Mouse (Mus musculus) stomach, embryonic 14.5 days (tissue): ENCODE measurements around the gene Gnat1. TPM values are rescaled to one million over a fixed set of nuclear protein-coding genes. Genes with fewer than 3 reads are reported as not detected.
A peak's percentile ranks its signal among the peaks of the same experiment; 100 is the strongest.

Source experiments
- ATAC-seq: fragments of 200-750 bp; cut with Nextera tagmentation; 2 replicates; pipeline ENCODE4 v1.8.0; 2017; ENCODE audit warnings: low read depth, moderate TSS enrichment; ENCODE audit not compliant: insufficient number of reproducible peaks, insufficient read depth, low FRiP score
- H3K27ac ChIP-seq: fragments of 300-500 bp; sonication (generic); 2 replicates; pipeline ENCODE4 v1.5.1; 2014; ENCODE audit warnings: mild to moderate bottlenecking, low read length, moderate library complexity, mixed read lengths
- H3K27me3 ChIP-seq: fragments of 300-500 bp; sonication (generic); 2 replicates; pipeline ENCODE4 v1.6.1; 2014; ENCODE audit warnings: low read length, control low read depth, mixed read lengths; ENCODE audit not compliant: control insufficient read depth, insufficient read depth
- H3K36me3 ChIP-seq: fragments of 300-500 bp; sonication (generic); 2 replicates; pipeline ENCODE4 v1.6.1; 2014; ENCODE audit warnings: mild to moderate bottlenecking, control low read depth, low read length, moderate library complexity, mixed read lengths; ENCODE audit not compliant: control insufficient read depth, insufficient read depth
- H3K4me1 ChIP-seq: fragments of 300-500 bp; sonication (generic); 2 replicates; pipeline ENCODE4 v1.6.1; 2014; ENCODE audit warnings: low read length, control low read depth, mixed read lengths; ENCODE audit not compliant: control insufficient read depth, insufficient read depth
- H3K4me2 ChIP-seq: fragments of 300-500 bp; sonication (generic); replicated peaks from 2 replicates; pipeline ENCODE4 v1.6.1; 2014; ENCODE audit warnings: low read depth, low read length, control low read depth
- H3K4me3 ChIP-seq: fragments of 300-500 bp; sonication (generic); 2 replicates; pipeline ENCODE4 v1.5.1; 2014; ENCODE audit warnings: low read depth, low read length, control low read depth
- H3K9ac ChIP-seq: fragments of 300-500 bp; sonication (generic); replicated peaks from 2 replicates; pipeline ENCODE4 v1.6.1; 2014; ENCODE audit warnings: low read depth, mild to moderate bottlenecking, control low read depth, low read length, moderate library complexity, mixed read lengths
- H3K9me3 ChIP-seq: fragments of 300-500 bp; sonication (generic); 2 replicates; pipeline ENCODE4 v1.6.1; 2016; ENCODE audit warnings: low read depth, low read length, control low read depth; ENCODE audit not compliant: control insufficient read depth
- WGBS: fragments of 180-500 bp; shearing (Covaris S2); extraction: QIAGEN DNeasy Blood & Tissue Kit; methylation state at CpG from one replicate; pipeline ENCODE4 v1.1.7; 2014; 5-methylcytosine and 5-hydroxymethylcytosine counted together
- polyA plus RNA-seq: library from polyadenylated mRNA; unstranded; fragments of >200 nt; fragmentation: Nextera tagmentation; extraction: Ambion mirVana; gene quantifications from 2 replicates; pipeline ENCODE4 v1.2.1, GENCODE M21; 2014

The Gnat1 gene
- polyA plus RNA-seq, 1 experiment from 2014 or later = 2.4 TPM

DNA sequence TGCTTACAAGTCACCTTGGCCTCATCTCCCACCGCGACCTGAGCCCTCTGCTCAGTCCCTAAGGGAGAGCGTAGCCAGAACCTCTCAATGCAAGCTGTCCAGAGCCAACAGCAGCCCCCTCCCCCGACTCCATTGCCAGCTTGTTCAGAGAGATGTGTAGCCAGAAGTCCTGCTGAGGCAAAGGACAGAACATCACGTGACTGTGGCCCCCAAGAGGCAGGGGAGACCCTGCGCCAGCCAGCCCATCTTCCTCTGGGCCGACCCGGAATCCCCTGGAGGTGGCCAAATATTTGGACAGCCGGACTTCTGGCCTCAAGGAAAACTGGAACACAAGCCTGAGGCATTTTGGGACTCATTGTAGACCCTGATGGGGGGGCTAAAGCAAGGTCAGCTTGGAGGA, 16.0 kb downstream of the Gnat1 start:
- no peak for ATAC-seq
- H3K4me3 ChIP-seq = no peak overlapping the region
- 66% methylated on average over 9 of the region's 9 CpGs for WGBS

GRCm38 (mm10) chr9:107662342-107662741, 17.2 kb downstream of the Gnat1 start:
- Histone ChIP-seq H3K27me3 (no peaks in the 10 kb centered on the region), H3K4me3 (no peak overlapping the region), H3K9ac (no peak overlapping the region), H3K4me1 (peaks cover 8% of the 10 kb centered on the region), H3K36me3 (no peaks in the 10 kb centered on the region), H3K9me3 (no peaks in the 10 kb centered on the region), H3K4me2 (no peak overlapping the region), H3K27ac (no peak overlapping the region)
- no peak for ATAC-seq
- WGBS = 69% methylated on average over 8 of the region's 8 CpGs

More for the DNA sequence above, 16.0 kb downstream of the Gnat1 start:
- Histone ChIP-seq H3K27me3 (no peaks in the 10 kb centered on the region), H3K36me3 (no peaks in the 10 kb centered on the region), H3K4me1 (peaks cover 17% of the 10 kb centered on the region), H3K27ac (no peak overlapping the region), H3K9ac (no peak overlapping the region), H3K9me3 (no peaks in the 10 kb centered on the region), H3K4me2 (no peak overlapping the region)

DNA sequence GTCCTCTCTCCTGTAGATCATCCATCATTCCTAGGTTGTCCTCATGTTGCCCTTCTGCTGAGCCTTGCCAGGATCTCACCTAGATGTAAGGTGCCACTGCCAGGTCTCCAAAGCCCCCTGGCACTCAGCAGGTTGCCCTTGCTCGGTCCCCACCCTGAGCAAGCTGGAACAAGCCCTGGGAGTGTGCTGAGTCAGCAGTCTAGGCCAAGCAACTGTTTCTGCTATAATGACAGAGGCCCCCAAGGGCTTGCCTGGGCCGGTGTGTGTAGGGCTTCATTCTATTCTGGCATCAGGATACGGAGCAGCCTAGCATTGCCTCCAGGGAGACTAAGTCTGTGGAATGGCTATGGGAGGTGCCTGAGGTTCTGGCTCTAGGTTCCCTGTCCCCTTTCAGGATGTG, 18.7 kb downstream of the Gnat1 start:
- ATAC-seq = no peak
- H3K27me3 ChIP-seq = no peaks in the 10 kb centered on the region
- H3K4me1 ChIP-seq = no peaks in the 10 kb centered on the region
- no peaks in the 10 kb centered on the region for H3K36me3 ChIP-seq
- H3K4me2 ChIP-seq = no peak overlapping the region
- no peaks in the 10 kb centered on the region for H3K9me3 ChIP-seq
- no peak overlapping the region for H3K9ac ChIP-seq
- no peak overlapping the region for H3K27ac ChIP-seq
- H3K4me3 ChIP-seq = no peak overlapping the region
- WGBS = 49% methylated on average over 3 of the region's 3 CpGs

DNA sequence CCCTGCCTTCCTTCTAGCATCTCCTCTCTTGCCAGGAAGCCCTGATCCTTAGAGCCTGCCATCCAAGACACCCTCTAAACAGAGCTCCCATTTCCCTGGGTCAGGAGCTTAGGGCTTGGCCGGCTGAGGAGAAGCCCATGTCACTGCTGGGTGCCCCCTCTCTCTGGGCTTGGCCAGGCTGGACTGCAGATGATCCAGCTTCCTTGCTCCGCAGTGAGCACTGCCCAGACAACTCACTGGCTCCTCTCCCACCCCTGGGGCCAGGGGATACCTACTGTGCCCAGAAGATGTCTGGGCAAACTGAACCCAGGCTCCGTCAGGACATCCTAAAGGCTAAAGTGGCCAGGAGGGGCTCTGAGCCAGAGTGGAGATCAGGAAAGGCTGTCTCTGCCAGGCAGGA, 19.6 kb downstream of the Gnat1 start:
- H3K36me3 ChIP-seq = no peaks in the 10 kb centered on the region
- H3K9me3 ChIP-seq = no peaks in the 10 kb centered on the region
- no peak overlapping the region for H3K9ac ChIP-seq
- H3K4me1 ChIP-seq = no peaks in the 10 kb centered on the region
- no peak for ATAC-seq
- H3K27ac ChIP-seq = peak overlapping the region; percentile 21; the same call in 1 of the 2 replicates
- H3K27me3 ChIP-seq = no peaks in the 10 kb centered on the region
- no peak overlapping the region for H3K4me3 ChIP-seq
- WGBS = 87% methylated on average over 3 of the region's 3 CpGs
- no peak overlapping the region for H3K4me2 ChIP-seq

DNA sequence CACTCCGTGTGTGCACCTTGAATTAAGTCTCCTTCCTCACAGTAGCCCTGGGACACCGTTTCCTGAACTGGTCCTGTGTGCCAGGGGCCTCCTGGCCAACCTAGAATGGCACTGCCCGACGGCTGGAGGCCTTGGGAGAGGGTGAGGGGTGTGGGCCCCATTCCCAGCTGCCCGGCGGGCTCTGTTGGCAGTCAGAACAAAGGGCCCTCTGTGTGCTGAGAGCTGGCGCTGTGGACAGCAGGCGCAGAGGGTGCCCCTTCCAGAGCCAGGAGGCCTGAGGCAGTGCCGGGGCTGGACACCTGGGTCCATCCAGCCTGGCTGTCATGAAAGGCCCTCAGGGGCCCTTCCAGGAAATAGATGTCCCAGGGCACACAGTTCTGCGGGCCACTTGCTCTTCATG, 20.0 kb downstream of the Gnat1 start:
- H3K27ac ChIP-seq = no peak overlapping the region
- no peak overlapping the region for H3K4me3 ChIP-seq
- no peak; the same call in 1 of the 2 replicates for ATAC-seq
- H3K27me3 ChIP-seq = no peaks in the 10 kb centered on the region
- no peaks in the 10 kb centered on the region for H3K36me3 ChIP-seq
- H3K4me1 ChIP-seq = no peaks in the 10 kb centered on the region
- 83% methylated on average over 10 of the region's 10 CpGs for WGBS
- H3K9me3 ChIP-seq = no peaks in the 10 kb centered on the region
- no peak overlapping the region for H3K4me2 ChIP-seq
- no peak overlapping the region for H3K9ac ChIP-seq

DNA sequence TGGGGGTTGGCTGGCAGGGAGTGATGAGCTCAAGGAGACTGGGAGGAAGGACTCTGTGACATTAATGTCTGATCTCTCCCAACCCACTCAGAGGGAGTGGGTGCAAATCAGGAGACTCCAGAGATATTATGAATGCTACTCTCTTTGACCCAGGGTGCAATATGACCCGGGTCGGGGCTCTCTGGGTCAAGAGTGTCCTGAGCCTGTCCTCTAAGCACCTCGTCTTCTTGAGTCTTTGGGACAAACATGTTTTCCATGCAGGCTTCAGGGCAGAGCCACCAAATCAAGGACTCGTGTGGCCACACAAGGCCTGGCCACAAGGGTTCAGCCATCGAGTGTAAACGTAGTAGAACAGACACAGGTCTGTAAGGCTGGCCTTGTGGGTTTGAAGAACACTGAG, 21.4 kb downstream of the Gnat1 start:
- H3K27me3 ChIP-seq = no peaks in the 10 kb centered on the region
- H3K9me3 ChIP-seq = no peaks in the 10 kb centered on the region
- no peak overlapping the region for H3K27ac ChIP-seq
- no peak overlapping the region for H3K9ac ChIP-seq
- H3K4me1 ChIP-seq = no peaks in the 10 kb centered on the region
- 80% methylated on average over 6 of the region's 6 CpGs for WGBS
- no peak overlapping the region for H3K4me3 ChIP-seq
- H3K4me2 ChIP-seq = no peak overlapping the region
- ATAC-seq = no peak
- H3K36me3 ChIP-seq = no peaks in the 10 kb centered on the region

- Histone ChIP-seq H3K27ac (no peak overlapping the region), H3K4me2 (no peak overlapping the region), H3K36me3 (no peaks in the 10 kb centered on the region), H3K9me3 (no peaks in the 10 kb centered on the region), H3K9ac (no peak overlapping the region), H3K4me1 (no peaks in the 10 kb centered on the region), H3K27me3 (no peaks in the 10 kb centered on the region), H3K4me3 (no peak overlapping the region)
- WGBS = 90% methylated on average over 5 of the region's 5 CpGs
- ATAC-seq = no peak
These were observed 22.4 kb downstream of the Gnat1 start for GRCm38 (mm10) chr9:107657144-107657543.

DNA sequence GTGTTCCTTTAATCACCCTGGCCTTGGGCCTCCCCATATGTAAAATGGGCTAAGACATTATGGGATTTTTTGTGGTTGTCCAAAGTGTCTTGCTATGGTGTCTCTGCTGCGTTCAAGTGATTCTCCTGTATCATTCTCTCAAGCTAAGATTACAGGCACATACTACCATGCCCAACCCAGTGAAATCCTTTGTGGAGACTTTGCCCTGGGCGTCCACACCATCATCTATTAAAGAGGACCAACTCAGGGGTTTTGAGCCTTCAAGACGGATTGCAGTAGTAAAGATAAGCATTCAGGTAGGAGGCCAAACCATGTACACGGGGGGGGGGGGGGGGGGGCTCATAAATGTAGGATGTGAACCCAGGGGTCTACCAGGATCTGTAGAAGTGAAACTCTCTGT, 24.9 kb downstream of the Gnat1 start:
- WGBS = 65% methylated on average over 4 of the region's 4 CpGs
- no peaks in the 10 kb centered on the region for H3K27me3 ChIP-seq

GRCm38 (mm10) chr9:107653474-107653873, 26.0 kb downstream of the Gnat1 start:
- Histone ChIP-seq H3K9ac (no peak overlapping the region), H3K27ac (no peak overlapping the region), H3K9me3 (no peaks in the 10 kb centered on the region), H3K4me2 (no peak overlapping the region), H3K4me1 (peaks cover 7% of the 10 kb centered on the region; the same call in 1 of the 2 replicates), H3K4me3 (no peak overlapping the region), H3K27me3 (no peaks in the 10 kb centered on the region), H3K36me3 (no peaks in the 10 kb centered on the region)
- 76% methylated on average over 2 of the region's 2 CpGs for WGBS
- ATAC-seq = no peak

More for the DNA sequence above, 24.9 kb downstream of the Gnat1 start:
- Histone ChIP-seq H3K4me2 (no peak overlapping the region), H3K9me3 (no peaks in the 10 kb centered on the region), H3K4me3 (no peak overlapping the region), H3K4me1 (peaks cover 7% of the 10 kb centered on the region; the same call in 1 of the 2 replicates), H3K9ac (no peak overlapping the region), H3K36me3 (no peaks in the 10 kb centered on the region), H3K27ac (no peak overlapping the region)
- ATAC-seq = no peak
